Mouse (Mus musculus) cerebellum, adult 2 months (tissue): ENCODE measurements at regions not wholly inside any gene's neighbourhood (a gene's known extent, or its start where the extent isn't known, plus 50 kb on each side); places are given as distances from the start of the nearest gene placed in this dataset.

Experiments
- CTCF ChIP-seq: fragments of 200-500 bp; IDR thresholded peaks from 2 replicates; pipeline ENCODE4 v1.5.1; 2011; ENCODE audit warnings: low read depth, mild to moderate bottlenecking, control low read depth, low read length, moderate library complexity, borderline replicate concordance; ENCODE audit not compliant: insufficient read depth
- POLR2A ChIP-seq: fragments of 200-500 bp; IDR thresholded peaks from 2 replicates; pipeline ENCODE4 v1.6.1; 2011; ENCODE audit warnings: low read length, control low read depth, borderline replicate concordance; ENCODE audit not compliant: insufficient read depth

DNA sequence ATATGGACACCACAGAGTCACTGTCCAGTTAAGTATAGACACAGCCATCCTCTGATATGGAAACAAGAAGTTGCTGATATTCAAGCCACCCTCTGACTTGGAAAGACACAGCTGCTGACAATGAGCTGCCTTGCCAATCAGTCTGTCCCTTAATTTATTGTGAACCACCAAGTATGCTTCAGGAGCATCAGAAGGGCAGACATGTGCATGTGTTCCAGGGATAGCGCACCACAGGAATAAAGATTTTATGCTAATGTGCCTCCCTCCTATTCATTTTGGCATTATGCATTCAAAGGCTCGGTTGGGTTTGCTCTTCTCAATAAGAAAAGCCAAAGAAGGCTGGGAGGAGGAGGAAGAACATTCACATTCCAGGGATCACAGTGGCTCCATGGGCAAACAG, 120.0 kb upstream of the Tmtc1 start:
- TF ChIP-seq CTCF: no peak
- no peak for TF ChIP-seq POLR2A
